Mouse (Mus musculus) small intestine, adult 2 months (tissue): ENCODE measurements at regions not wholly inside any gene's neighbourhood (a gene's known extent, or its start where the extent isn't known, plus 50 kb on each side); places are given as distances from the start of the nearest gene placed in this dataset.

Experiments
- CTCF ChIP-seq: fragments of 200-500 bp; IDR thresholded peaks from 2 replicates; pipeline ENCODE4 v1.5.1; 2012; ENCODE audit warnings: low read depth, mild to moderate bottlenecking, control low read depth, inconsistent platforms, low read length, moderate library complexity, mixed read lengths; ENCODE audit not compliant: insufficient replicate concordance, insufficient read length; ENCODE audit errors: extremely low read depth
- POLR2A ChIP-seq: fragments of 200-500 bp; IDR thresholded peaks from 2 replicates; pipeline ENCODE4 v1.6.1; 2012; ENCODE audit warnings: low read depth, mild to moderate bottlenecking, control low read depth, inconsistent platforms, low read length, moderate library complexity

DNA sequence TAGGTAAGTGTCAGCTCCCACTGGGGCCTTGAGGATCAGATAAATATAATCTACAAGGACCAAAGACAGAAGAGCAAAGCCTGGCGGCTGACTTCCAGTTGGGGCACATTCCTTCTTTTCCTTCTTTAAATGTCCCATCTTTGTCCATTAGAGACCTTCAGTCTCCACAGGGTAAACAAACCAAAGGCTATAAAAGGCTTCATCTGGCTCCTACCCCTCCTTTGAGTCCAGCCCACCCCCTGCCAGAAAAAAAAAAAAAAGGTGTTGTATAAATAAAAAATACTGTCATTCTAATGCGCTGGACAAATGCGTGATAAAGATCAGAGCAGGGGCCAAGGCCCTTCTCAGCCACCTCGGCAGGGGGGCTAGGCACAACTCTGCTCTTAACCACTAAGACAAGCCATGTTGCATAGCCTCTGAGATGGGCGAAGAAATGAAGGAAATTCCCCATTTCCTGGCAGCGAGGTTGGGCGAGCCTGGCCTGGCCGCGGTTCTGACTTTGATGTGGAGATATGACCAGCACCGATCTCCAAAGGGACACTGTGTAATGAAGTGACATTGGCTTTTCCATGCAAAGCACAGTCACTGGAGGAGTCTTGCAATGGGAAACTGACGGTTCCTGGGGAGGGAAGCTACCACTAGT is 492.0 kb downstream of the Med13l start:
- TF ChIP-seq CTCF (no peak), POLR2A (no peak)
